ENCODE assay signal across 8 mouse cellular contexts in the genomic region with DNA sequence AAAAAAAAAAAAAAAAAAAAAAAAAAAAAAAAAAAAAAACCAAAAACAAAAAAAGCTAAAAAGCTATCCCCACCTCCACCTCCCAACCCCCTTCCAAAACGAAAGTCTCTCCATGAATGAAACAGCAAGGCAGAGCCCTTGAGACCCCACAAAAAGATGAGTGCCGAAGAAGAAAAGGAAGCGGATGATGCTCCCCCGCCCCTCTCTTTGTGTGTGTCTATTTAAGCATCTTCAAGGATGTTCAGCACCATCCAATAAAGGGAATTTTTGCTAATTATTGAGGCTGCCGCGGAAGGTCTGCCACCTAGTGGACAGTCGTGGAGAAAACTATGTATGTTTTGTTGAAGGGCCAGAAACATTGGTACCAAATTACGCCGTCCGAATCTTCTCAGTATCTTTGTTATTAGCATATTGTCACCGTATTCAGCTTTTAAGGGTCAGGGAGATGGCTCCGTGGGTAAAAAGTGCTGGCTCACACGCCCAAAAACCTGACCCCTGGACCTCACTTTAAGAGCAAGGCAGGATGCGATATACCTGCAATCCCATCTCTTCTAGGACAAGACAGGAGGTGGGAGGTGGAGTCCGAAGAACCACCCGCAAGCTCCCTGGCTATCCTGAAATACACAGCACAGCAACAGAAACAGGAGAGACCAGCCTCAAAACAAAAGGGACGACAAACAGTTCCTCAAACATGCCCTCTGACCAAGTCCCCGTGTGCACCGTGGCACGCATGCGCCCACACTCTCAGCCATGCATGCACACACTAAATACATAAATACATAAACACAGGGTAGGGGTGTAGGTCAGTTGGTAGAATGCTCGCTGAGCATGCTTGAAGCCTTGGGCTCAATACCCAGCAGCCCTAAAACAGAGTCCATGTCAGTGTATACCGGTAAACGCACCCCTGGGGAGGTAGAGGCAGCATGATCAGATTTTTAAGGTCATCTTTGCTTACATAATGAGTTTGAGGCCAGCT. TPM values are rescaled to one million over a fixed set of nuclear protein-coding genes. Genes with fewer than 3 reads are reported as not detected.
DNase-seq lines count a peak whose midpoint lies in the region; ATAC-seq lines count a peak whose summit lies in the region.

No protein-coding gene starts in this region.

- intact Hi-C loops in left cerebral cortex, postnatal 36 days (cut with DNase I), result no loop called here

- ATAC-seq in frontal cortex, adult (ENCODE audit: low TSS enrichment), result peak; percentile 76
- peak; percentile 71 for ATAC-seq in inflammation-experienced regulatory T-cells, adult 6 months
- peak; percentile 73 for ATAC-seq in megakaryocyte-erythroid progenitor cell, adult 5-6 weeks (replicated peaks; ENCODE audit: low FRiP score, low TSS enrichment, poor library complexity, severe bottlenecking)

- peak; percentile 13 for DNase-seq in ovary, postnatal 10 days (ENCODE audit: low spot score)
- no peak for DNase-seq in ovary, adult 18-20 months (ENCODE audit: low spot score)
- DNase-seq in cerebellum, adult 9-10 months, result peak; percentile 72
- peak; percentile 55 to 61 for DNase-seq in left cerebral cortex, postnatal 36 days (ENCODE audit: low spot score in 2 of 2)
- peak; percentile 58 for DNase-seq in right cerebral cortex, postnatal 25 days

RNA-seq across cellular contexts. Expression of a gene that starts 55.6 kb away (rescaled TPM):
- 10 to 100 TPM; 13.7 to 16.3 (median 15.3) TPM for polyA plus RNA-seq in inflammation-experienced regulatory T-cells, adult 6 months (2017; shearing (Covaris generic))
- 10 to 100 TPM; 83.9 to 99.7 TPM for total RNA-seq in left cerebral cortex, postnatal 36 days (2021)
- total RNA-seq in megakaryocyte-erythroid progenitor cell, adult 5-6 weeks (2014; fragmentation: Nextera tagmentation), result 54.0 and 62.3 TPM in 2 replicates
- 68.9 and 148 TPM in 2 replicates for total RNA-seq in megakaryocyte-erythroid progenitor cell, adult 5-6 weeks (2017)
